Mouse (Mus musculus) layer of hippocampus, adult 8-10 months (tissue): Measurements from ENCODE around the gene Hoxd13. TPM values are rescaled to one million over a fixed set of nuclear protein-coding genes. Genes with fewer than 3 reads are reported as not detected.

Experiments
- DNase-seq, 2 experiments: peaks; one replicate each; pipeline ENCODE4 v3.0.0; 2022; ENCODE audit warnings: low spot score in 2 of 2
- total RNA-seq, 4 experiments: library from RNA; stranded (reverse); gene quantifications; 2 replicates each; pipeline ENCODE4 v1.2.4; 2022

Hoxd13 gene
- total RNA-seq, 4 experiments from 2014 or later: not detected

DNA sequence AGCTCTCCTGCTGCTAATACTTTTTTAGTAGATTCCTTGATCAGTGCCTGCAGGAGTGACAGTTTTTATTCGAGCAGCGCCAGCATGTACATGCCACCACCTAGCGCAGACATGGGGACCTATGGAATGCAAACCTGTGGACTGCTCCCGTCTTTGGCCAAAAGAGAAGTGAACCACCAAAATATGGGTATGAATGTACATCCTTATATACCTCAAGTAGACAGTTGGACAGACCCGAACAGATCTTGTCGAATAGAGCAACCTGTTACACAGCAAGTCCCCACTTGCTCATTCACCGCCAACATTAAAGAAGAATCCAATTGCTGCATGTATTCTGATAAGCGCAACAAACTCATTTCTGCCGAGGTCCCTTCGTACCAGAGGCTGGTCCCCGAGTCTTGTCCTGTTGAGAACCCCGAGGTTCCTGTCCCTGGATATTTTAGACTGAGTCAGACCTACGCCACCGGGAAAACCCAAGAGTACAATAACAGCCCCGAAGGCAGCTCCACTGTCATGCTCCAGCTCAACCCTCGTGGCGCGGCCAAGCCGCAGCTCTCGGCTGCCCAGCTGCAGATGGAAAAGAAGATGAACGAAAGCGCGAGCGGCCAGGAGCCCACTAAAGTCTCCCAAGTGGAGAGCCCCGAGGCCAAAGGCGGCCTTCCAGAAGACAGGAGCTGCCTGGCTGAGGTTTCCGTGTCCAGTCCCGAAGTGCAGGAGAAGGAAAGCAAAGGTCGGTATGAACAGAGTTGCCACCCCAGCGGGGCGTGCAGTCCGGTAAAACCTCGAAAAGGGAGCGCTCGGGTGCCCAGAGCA is 24.1 kb downstream of the Hoxd13 start:
- no peak for DNase-seq

DNA sequence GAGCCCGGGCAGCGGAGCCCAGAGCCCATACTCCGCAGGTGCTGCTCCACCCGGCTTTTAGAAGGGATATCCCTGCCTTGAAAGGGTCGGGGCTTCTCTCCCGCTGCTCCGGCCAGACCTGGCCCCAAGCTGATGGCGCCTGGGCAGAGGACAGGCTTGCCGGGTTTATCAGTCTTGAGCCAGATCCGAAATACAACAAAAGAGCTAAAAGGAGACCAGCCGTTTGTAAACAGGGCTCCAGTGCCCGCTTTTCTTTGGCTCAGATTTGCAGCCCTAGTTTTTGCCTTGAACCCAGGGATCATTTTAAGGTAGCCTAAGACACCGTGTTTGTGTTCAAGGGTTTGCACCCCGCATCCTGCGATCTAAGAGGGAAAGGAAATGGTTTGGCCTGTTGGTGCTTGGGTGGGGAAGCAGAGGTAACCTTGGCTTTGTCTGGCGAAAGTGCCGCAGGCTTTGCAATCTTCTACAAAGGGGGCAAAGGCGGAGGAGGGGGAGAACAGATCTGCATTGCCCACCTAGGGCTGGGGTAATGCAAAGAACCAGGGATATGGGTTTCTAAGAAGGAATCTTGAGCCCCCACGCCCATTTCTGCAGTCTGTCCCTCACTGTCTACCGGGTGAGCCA is 24.8 kb downstream of the Hoxd13 start:
- DNase-seq: no peak

DNA sequence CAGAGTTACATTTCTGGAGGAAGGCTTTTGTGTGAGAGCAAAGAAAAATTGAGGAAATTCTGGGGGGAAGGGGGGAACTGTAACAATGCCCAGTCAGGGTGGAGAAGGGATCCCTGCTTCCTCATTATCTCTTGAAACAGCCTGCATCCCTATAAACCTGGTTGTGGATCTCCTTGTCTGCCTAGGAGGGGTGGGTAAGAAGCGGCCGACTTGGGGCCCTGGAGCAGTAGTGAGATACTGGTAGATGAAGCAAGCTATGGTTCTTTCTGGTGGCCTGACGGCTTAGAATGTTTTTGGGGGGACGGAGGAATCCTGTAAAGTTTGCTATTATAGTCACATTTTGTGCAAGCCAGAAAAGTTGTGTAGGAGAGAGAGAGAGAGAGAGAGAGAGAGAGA is 25.3 kb downstream of the Hoxd13 start:
- DNase-seq: no peak

DNA sequence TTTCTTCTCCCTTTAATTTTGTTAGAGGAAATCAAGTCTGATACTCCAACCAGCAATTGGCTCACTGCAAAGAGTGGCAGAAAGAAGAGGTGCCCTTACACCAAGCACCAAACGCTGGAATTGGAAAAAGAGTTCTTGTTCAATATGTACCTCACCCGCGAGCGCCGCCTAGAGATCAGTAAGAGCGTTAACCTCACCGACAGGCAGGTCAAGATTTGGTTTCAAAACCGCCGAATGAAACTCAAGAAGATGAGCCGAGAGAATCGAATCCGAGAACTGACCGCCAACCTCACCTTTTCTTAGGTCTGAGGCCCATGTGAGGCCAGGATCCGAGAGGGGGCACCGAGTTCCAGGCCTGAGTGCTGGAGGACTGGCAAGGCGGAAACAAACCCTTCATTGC is 26.0 kb downstream of the Hoxd13 start:
- DNase-seq: no peak

DNA sequence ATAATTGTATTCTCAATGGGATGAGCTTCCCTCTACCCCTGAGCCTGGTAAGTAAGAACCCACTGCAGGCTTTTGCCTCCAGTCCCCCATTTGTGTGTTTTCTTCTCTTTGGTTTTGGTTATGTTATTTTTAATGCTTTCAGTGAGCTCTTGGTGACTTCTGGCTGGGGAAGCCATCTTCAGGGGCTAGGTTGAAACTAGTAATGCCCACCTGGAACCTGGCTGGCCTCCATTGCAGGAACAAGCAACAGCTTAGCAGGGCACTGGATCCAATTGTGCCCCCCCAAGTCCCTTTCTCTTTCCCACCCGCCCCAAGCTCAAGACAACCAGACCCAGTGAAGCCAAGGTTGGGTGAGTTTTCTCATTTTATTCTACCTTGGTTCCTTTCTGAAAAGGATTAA is 27.3 kb downstream of the Hoxd13 start:
- no peak for DNase-seq

DNA sequence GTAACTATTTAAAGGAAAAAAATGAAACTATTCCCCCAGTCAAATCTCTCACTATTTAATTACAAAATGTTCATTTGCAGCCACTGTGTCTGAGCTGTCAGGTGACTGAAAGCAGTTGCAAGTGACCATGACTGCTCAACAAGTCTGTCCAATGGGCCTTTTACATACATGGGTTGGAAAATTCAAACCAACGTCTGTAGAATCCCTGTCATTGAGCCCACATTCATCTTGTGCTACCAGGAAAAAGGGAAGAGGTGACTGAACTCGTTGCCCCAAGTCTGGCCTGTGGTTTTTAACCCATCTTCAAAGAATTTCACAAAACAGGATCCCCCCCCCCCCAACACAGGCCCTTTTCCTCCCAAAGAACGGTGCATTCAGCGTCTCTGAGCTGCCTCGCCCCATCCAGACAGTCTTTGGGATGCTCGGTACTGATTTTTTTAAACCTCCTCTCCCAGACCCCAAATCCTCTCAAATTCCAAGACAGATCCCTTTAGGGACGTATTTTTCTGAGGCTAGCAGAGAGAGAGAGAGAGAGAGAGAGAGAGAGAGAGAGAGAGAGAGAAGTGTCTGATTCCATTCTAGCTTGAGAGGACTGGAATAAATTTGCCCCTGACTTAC is 27.8 kb downstream of the Hoxd13 start:
- no peak for DNase-seq

DNA sequence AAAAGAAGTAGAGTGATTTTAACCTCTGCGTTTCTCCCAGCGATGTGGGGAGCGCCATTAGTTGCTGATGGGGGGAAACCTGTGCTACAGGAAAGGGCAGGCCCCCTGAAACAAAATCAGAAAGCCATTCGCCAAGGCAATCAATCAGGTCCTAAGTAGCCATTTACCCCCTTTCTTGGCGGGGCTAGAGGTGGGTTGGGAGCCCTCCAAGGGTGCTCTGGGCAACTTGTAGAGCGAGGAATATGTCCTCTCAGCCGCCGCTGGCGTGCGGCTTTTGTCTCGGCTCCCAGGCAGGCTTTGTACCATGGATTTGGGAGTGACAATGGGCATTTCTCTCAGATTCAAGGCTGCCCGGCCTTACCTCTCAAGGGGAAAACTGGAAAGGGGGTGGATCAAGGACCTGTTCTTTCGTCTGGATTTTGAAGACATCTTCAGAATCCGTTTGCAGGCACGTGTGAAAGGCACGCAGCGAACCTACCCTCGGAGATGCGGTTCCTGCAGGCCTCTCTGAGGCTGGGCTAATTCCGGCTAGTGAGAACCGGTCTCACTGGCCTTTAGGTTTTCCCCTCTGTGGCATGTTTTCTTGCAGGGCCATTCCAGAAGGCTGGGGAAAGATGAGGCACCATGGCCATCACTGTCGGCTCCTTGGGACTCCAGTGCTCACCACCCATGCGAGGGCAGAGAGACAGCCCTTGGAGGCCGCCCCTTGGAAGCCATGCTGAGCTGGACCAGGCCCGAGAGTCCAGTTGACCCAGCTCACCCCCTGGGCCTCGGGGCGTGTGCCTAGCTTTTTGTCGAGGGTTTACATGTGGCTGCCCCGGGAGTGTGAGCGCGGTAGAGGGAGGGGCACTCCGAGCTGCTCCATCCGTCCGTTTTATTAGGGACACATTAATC is 28.6 kb downstream of the Hoxd13 start:
- no peak for DNase-seq

DNA sequence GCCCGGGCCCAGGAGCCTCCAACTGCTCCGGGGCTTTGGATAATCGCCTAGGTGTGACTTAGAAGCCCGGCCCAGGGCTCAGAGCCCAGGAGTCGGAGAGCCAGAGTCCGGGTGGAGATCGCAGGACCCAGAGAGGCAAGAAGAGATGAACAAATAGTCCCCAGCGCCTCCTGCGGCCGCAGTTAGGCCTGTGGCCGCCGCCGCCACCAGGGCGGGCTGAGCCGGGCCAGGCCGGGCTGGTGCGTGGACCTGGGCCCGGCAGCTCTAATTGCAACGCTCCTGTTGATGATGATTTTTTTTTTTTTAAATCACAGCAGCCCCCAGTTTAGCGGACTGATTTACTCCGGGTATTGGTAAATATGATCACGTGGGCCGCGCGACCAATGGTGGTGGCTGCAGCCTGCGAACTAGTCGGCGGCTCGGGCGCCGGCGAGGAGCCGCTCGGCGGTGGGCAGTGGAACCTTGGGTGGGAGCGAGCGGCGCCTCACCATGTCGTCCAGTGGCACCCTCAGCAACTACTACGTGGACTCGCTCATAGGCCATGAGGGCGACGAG is 29.5 kb downstream of the Hoxd13 start, which contains the start of gene Hoxd9:
Gene Hoxd9 (plus strand): TSS at position 161 of the 555 bp plus-strand sequence.
- DNase-seq: no peak

DNA sequence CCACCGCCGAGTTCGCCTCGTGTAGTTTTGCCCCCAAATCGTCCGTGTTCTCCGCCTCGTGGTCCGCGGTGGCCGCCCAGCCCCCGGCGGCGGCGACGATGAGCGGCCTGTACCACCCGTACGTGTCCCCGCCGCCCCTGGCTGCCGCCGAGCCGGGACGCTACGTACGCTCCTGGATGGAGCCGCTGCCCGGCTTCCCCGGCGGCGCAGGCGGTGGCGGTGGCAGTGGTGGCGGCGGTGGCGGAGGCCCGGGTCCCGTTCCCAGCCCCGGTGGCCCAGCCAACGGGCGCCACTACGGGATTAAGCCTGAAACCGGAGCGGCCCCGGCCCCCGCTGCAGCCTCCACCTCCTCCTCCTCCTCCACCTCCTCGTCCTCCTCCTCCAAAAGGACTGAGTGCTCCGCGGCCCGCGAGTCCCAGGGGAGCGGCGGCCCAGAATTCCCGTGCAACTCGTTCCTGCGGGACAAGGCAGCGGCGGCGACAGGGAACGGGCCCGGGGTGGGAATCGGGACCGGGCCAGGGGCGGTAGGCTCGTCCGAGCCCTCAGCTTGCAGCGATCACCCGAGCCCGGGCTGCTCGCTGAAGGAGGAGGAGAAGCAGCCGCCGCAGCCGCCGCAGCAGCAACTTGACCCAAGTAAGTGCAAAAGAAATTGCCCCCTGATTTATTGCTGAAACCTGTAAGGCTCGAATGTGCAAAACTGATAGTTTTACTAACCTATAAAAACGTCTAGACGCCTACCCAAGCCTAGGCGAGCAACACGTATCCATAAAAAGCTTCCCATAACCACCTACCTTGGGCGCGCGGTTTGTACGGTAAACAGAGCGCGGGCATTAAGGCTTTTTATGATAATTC is 30.3 kb downstream of the Hoxd13 start:
- DNase-seq: no peak

DNA sequence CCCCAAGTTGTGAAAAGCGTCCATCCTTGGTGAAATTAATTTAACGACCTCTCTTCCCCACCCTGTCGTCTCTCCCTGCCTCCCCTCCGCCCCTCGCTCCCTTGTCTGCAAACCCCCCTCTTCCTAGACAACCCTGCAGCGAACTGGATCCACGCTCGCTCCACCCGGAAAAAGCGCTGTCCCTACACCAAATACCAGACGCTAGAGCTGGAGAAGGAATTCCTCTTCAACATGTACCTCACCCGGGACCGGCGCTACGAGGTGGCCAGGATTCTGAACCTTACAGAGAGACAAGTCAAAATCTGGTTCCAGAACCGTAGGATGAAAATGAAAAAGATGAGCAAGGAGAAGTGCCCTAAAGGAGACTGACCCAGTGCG is 30.9 kb downstream of the Hoxd13 start:
- DNase-seq: no peak

DNA sequence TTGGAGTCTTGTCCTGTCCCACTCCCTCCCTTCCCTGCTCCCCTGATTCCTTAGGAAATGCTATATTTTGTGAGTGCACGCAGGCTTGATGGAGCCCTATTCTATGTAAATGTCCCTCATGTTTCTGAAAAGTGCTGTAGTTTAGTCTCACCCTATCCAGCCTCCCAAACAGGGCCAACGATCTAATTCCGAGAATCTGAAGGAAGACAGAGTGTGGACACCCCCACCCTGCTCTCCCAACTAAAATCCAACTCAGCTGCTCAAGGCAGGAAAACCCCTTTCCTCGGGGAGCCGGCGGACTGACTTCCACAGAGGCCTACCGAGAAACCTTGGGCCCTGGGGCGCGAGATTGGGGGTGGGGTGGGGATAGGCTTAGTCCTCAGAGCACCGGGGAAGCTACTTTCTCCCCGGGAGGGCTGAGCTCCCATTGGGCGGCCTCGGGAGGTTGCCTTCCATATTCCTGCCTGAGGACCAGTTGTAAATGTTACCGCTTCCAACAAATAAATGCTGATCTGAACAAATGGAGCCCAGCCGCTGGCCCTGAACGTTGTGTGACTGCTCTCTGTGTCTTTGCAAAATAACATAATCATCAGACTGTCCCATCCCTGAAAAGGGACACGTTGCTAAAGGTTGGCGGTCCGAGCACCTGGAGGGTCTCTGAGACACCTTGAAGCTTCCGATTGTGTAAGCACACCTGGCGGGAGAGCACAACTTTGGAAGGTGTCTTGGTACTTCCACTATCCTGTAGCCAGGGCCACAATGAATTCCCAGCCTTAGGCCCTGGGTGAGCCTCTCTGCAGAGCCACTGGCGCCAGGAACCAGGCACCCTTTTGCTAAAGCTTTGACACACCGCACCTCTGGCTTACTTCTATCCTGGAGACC is 31.8 kb downstream of the Hoxd13 start:
- DNase-seq: no peak

DNA sequence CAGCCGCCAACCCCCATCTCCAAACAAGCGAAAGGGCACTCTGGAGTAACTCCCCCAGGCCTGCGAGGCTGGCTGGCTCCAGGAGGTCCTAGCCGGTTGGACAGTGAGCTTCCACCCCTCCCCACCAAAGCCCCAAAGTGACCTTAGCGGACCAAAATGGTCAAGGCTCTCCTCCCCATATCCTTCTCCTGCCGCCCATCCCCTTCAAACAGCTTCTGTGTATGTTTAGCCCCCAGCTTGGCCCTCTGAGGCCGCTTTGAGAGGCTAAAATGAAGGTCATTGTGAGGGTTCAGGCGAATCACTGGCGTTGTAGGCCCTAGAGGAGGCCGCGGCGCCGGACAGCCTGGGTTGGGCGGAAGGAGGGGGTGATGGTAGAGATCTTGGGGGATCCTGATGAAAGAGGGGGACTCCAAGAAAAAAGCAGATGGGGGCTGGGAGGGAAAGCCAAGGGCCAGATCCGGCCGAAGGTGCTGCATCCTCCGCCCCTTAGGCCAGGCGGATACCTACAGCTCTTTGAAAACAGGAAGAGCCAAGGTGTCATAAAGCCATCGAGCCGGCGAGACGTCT is 32.5 kb downstream of the Hoxd13 start:
- DNase-seq: no peak

DNA sequence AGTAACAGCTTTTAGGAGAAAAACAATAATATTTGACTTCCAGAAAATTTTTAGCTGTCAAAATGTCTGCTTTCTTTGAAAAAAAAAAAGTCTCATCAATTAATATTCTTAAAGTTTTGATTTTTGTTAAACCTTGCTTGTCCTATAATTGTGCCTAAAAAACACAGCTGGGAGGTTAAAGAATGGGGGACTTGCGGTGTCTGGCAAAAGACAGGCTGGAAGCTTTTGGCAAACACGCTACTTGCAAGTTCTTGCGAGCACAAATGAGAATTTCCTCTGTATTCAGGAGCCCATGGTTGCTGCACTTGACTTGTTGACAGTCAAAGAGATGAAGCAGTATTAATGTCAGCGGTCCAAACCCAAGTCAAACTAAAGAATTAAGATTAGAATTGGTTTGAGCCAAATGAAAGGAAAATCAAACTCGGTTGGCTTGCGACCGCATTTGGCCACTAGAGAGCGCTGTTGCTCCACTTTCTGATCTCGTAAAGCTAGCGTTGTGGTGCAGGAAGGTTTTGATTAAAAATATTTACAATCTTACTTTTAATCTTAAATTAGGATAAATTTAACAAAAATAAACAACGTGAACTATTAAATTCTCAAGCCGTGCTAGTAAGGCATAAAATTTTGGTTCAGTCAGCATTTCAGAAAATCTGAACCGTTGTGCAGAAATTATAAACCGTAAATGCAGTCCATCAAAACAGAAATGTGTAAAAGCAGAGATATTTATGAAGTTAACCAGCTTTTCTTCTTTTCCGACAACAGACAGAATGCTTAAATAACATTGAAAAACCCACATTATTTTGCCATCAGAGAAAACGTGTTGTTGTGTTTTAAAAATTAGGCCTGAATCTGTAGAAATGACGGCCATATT is 34.1 kb downstream of the Hoxd13 start:
- DNase-seq: peak; percentile 35 to 82

DNA sequence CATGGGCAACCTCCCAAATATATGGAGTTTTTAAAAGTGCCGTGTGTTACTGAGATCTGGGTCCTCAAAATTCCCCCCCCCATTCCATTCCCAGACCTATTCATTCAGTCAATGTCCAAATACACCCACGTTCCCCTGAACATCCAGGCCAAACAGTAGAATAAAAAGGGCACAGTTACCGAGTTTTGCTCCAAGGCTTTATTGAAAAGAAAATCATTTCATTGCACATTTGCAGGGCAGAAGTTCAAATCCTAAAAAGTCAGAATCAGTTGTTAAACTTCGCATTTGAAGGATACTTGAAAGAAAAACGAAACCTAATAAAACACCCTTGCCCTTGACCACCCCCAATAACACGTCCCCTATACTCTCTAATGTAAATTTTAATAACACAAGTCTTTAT is 34.7 kb downstream of the Hoxd13 start:
- no peak for DNase-seq

DNA sequence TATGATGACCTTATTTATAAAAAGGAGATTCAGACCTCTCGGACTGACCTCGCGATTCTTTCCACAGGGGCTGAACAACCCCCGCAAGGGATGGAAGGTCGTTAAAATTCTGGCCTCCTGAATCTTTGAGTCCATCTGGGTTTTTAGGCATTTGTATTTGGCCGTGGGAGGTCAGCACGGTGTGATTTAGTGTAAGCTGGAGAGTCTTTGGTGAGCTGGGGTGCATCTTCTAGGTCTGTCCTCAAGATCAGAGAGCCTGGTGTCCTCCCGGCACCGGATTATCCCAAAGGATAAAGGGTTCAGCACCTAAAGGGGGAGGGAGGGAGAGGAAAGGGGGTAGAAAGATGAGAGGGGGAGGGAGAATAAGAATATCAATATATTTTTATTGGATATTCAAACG is 35.2 kb downstream of the Hoxd13 start:
- no peak for DNase-seq

DNA sequence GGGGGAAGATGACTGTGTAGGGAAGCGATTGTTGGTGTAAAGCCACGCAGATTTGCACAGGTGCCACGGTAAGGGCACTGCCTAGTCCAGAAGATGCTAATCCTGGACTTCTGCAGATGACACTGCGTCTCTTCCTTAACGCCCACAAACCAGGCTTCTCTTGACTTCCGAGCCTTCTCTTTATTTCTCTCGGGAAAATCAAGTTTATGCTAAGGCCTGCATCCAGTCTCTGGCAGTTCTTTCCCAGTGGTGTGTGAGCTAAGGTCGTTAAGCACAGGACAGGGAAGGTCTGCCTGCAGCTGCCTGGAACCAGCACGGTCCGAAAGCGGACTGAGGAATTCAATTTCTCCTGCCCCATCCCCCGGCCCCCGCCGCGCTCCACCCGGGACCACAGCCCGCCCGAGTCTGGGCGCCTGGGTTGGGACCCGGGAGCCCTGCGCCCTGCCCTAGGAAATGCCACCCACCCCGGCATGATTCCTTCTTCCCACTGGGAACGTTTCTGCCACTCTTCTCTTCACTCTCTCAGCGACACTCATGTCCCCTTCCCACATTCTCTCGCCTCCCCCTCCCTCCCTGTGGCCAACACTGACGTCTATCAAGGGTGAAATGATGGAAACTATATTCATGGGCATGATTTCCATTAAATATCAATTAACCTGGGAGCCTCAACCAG is 35.7 kb downstream of the Hoxd13 start:
- no peak for DNase-seq

DNA sequence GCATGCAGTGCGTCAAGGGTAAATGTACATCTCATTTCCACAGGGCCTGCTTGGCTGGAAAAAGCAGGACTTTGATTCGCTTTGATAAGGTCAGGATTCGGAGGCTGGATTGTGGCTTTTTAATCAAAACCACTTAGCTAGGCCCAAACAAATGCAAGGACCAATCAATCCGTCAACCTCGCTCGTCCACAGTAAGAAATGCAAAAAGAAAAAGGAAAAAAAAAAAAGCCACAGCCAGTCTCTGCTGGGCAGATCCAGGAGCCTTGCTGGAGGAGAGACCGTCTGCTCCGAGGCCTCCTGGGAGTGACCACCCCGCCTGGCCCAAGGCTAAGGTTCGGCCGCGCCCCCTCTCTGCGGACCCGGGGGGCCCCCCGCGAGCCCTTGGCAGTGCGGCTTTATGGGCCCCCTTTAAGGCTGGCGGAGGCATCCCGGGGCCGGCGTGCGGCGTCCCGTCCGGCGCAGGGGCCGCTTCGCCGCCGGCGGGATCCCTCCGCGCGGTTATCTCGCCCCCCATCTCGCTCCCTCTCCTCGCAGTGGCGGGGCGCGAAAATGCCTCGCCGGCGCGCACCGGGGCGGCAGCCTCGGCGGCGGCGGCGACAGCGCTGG is 36.4 kb downstream of the Hoxd13 start, which contains the start of gene Hoxd8:
Gene Hoxd8 (plus strand): TSS at position 223 of the 606 bp plus-strand sequence.
- no peak for DNase-seq
